ENCODE assay signal across 8 mouse cellular contexts in the genomic region with DNA sequence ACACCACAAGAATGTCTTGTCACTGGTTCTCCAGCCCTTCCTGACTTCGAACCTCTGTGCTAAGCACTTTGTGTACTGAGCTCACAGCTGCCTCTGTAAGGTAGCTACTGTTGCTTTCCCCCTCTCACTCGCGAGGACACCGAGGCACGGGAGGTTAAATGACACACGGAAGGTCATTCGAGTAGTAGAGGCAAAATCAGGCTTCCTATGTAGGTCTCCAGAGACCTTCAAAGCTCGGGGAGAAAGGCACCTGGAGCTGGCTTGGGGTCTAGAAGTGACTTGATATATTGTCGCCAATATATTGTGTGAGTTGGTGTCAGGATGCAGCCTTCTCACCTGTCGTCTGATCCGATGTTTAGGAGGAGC. TPM values are rescaled to one million over a fixed set of nuclear protein-coding genes. Genes with fewer than 3 reads are reported as not detected.
DNase-seq lines count a peak whose midpoint lies in the region; ATAC-seq lines count a peak whose summit lies in the region.

No protein-coding gene starts in this region.

- no peaks in the 10 kb centered on the region; the same call in 1 of the 2 replicates for H3K36me3 ChIP-seq in neural tube, embryonic 11.5 days (ENCODE audit: control insufficient read depth, insufficient read depth, low read length)
- H3K36me3 ChIP-seq in forebrain, embryonic 10.5 days (replicated peaks), result peaks cover 18% of the 10 kb centered on the region; the same call in 1 of the 2 replicates
- 0 out of 2 replicates have a peak, but pooled peaks cover 5% of the 10 kb centered on the region for H3K36me3 ChIP-seq in limb, embryonic 15.5 days
- no peaks in the 10 kb centered on the region for H3K36me3 ChIP-seq in stomach, embryonic 15.5 days

- 64% methylated on average over 11 of the region's 11 CpGs for WGBS in neural tube, embryonic 11.5 days
- WGBS in forebrain, embryonic 10.5 days, result 71% methylated on average over 11 of the region's 11 CpGs
- 52% methylated on average over 11 of the region's 11 CpGs for WGBS in limb, embryonic 15.5 days
- WGBS in stomach, embryonic 15.5 days, result 49% methylated on average over 11 of the region's 11 CpGs

- peaks cover 5% of the 10 kb centered on the region for H3K4me1 ChIP-seq in neural tube, embryonic 11.5 days (ENCODE audit: control insufficient read depth, insufficient read depth, low read length)
- peaks cover 22% of the 10 kb centered on the region for H3K4me1 ChIP-seq in forebrain, embryonic 10.5 days
- peaks cover 13% of the 10 kb centered on the region for H3K4me1 ChIP-seq in limb, embryonic 15.5 days
- peaks cover 9% of the 10 kb centered on the region; the same call in 1 of the 2 replicates for H3K4me1 ChIP-seq in stomach, embryonic 15.5 days

- H3K27ac ChIP-seq in neural tube, embryonic 11.5 days (ENCODE audit: low read depth, low read length), result no peak overlapping the region
- H3K27ac ChIP-seq in forebrain, embryonic 10.5 days, result peak overlapping the region; percentile 83; the same call in 1 of the 2 replicates
- no peak overlapping the region for H3K27ac ChIP-seq in limb, embryonic 15.5 days
- H3K27ac ChIP-seq in stomach, embryonic 15.5 days, result peak overlapping the region; percentile 33; the same call in 1 of the 2 replicates

- H3K9ac ChIP-seq in neural tube, embryonic 11.5 days (ENCODE audit: low read length), result peak overlapping the region; percentile 66
- H3K9ac ChIP-seq in limb, embryonic 15.5 days, result peak overlapping the region; percentile 58
- H3K9ac ChIP-seq in stomach, embryonic 15.5 days, result peak overlapping the region; percentile 60

- peak overlapping the region; percentile 78 for H3K4me3 ChIP-seq in neural tube, embryonic 11.5 days (ENCODE audit: low read depth, low read length)
- H3K4me3 ChIP-seq in forebrain, embryonic 10.5 days, result peak overlapping the region; percentile 86
- peak overlapping the region; percentile 71 for H3K4me3 ChIP-seq in limb, embryonic 15.5 days
- peak overlapping the region; percentile 67 for H3K4me3 ChIP-seq in stomach, embryonic 15.5 days (replicated peaks)

- no peak for ATAC-seq in neural tube, embryonic 11.5 days (ENCODE audit: insufficient read depth, low FRiP score, low TSS enrichment)
- ATAC-seq in limb, embryonic 15.5 days (ENCODE audit: insufficient number of reproducible peaks, low FRiP score, low TSS enrichment, low read depth), result no peak
- ATAC-seq in stomach, embryonic 15.5 days (ENCODE audit: insufficient read depth, low FRiP score, low read depth), result no peak
- ATAC-seq in granulocyte monocyte progenitor cell, adult 5-6 weeks (replicated peaks; ENCODE audit: poor library complexity, severe bottlenecking), result no peak

- H3K9me3 ChIP-seq in neural tube, embryonic 11.5 days (ENCODE audit: control insufficient read depth, low read length), result no peaks in the 10 kb centered on the region
- no peaks in the 10 kb centered on the region for H3K9me3 ChIP-seq in forebrain, embryonic 10.5 days
- H3K9me3 ChIP-seq in limb, embryonic 15.5 days, result no peaks in the 10 kb centered on the region
- H3K9me3 ChIP-seq in stomach, embryonic 15.5 days, result no peaks in the 10 kb centered on the region

- peak overlapping the region; percentile 92 for H3K4me2 ChIP-seq in neural tube, embryonic 11.5 days (ENCODE audit: low read depth)
- peak overlapping the region; percentile 89 for H3K4me2 ChIP-seq in limb, embryonic 15.5 days
- peak overlapping the region; percentile 91 for H3K4me2 ChIP-seq in stomach, embryonic 15.5 days

- H3K27me3 ChIP-seq in neural tube, embryonic 11.5 days (ENCODE audit: control insufficient read depth, insufficient read depth, low read length), result no peaks in the 10 kb centered on the region
- H3K27me3 ChIP-seq in forebrain, embryonic 10.5 days (ENCODE audit: poor library complexity, severe bottlenecking), result no peaks in the 10 kb centered on the region
- H3K27me3 ChIP-seq in limb, embryonic 15.5 days, result peaks cover 12% of the 10 kb centered on the region
- H3K27me3 ChIP-seq in stomach, embryonic 15.5 days (replicated peaks), result no peaks in the 10 kb centered on the region

- DNase-seq in neural tube, embryonic 11.5 days (ENCODE audit: low spot score), result no peak
- no peak for DNase-seq in neural tube, embryonic 10.5 days (ENCODE audit: extremely low spot score, low spot score)
- no peak for DNase-seq in forebrain, embryonic 10.5 days (ENCODE audit: extremely low spot score, low spot score)
- DNase-seq in right cerebral cortex, postnatal 14 days, result no peak
- DNase-seq in embryo, embryonic 11 days, result no peak

RNA-seq across cellular contexts. Expression of a gene that starts 0.8 kb away (rescaled TPM):
- polyA plus RNA-seq in neural tube, embryonic 11.5 days (2014; fragmentation: Nextera tagmentation; extraction: Ambion mirVana), result 65.1 and 73.6 TPM in 2 replicates
- 61.5 and 64.3 TPM in 2 replicates for polyA plus RNA-seq in forebrain, embryonic 10.5 days (2016; fragmentation: Nextera tagmentation; extraction: Ambion mirVana)
- polyA plus RNA-seq in limb, embryonic 15.5 days (2015; fragmentation: Nextera tagmentation; extraction: Ambion mirVana), result 55.2 and 56.5 TPM in 2 replicates
- 57.5 and 60.2 TPM in 2 replicates for polyA plus RNA-seq in stomach, embryonic 15.5 days (2015; fragmentation: Nextera tagmentation; extraction: Ambion mirVana)
- 44.9 and 46.4 TPM in 2 replicates for total RNA-seq in granulocyte monocyte progenitor cell, adult 5-6 weeks (2014; fragmentation: Nextera tagmentation)
- total RNA-seq in granulocyte monocyte progenitor cell, adult 5-6 weeks (2017), result 23.4 and 35.8 TPM in 2 replicates

RNA-seq across cellular contexts. Expression of a gene that starts 39.6 kb away (rescaled TPM):
- 1.4 and 1.9 TPM in 2 replicates for polyA plus RNA-seq in neural tube, embryonic 11.5 days (2014; fragmentation: Nextera tagmentation; extraction: Ambion mirVana)
- 0.11 and 0.17 TPM in 2 replicates for polyA plus RNA-seq in forebrain, embryonic 10.5 days (2016; fragmentation: Nextera tagmentation; extraction: Ambion mirVana)
- polyA plus RNA-seq in limb, embryonic 15.5 days (2015; fragmentation: Nextera tagmentation; extraction: Ambion mirVana), result 0.23 and 0.25 TPM in 2 replicates
- 0.50 and 0.75 TPM in 2 replicates for polyA plus RNA-seq in stomach, embryonic 15.5 days (2015; fragmentation: Nextera tagmentation; extraction: Ambion mirVana)
- 0.70 and 2.1 TPM in 2 replicates for total RNA-seq in granulocyte monocyte progenitor cell, adult 5-6 weeks (2014; fragmentation: Nextera tagmentation)
- total RNA-seq in granulocyte monocyte progenitor cell, adult 5-6 weeks (2017), result 1.4 and 2.7 TPM in 2 replicates

Comparison
In these comparisons a context has a peak if more than half of its experiments do, and no peak if none do; other contexts are left out.
1. H3K27ac ChIP-seq: peak in forebrain, embryonic 10.5 days (single experiment) and stomach, embryonic 15.5 days (single experiment); none in neural tube, embryonic 11.5 days (single experiment) and limb, embryonic 15.5 days (single experiment).
2. Peak in every context shown above with its lines, with median percentiles within 50 percentile points of each other: H3K4me2 ChIP-seq, H3K4me3 ChIP-seq and H3K9ac ChIP-seq.